In the genomic region with DNA sequence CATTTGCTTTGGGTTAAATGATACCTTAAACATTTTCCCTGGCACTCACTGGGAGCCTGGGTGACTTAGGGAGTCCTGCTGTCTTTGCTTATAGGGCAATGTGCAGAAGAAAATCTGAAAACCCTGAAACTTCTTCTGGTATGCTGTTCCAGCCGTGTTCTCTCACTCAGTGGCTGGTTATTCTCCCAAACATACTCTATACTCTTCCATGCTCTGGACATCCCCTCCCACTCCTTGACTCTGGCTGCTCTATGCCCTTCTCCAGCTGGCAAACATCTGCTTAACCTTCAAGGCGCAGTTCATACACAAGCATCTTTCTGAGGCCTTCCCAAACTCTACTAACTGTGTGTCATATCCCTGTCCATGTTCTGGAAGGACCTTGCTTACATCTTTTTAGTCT, we compare ENCODE assay signal across 14 mouse cellular contexts.
DNase-seq lines count a peak whose midpoint lies in the region; ATAC-seq and TF ChIP-seq lines count a peak whose summit lies in the region.
"Had no signal": no experiment of that assay in that cellular context is flagged by ENCODE, and none has a peak within 500 bp of the region (broad histone marks: within the 10 kb centered on the region; RNA-seq: fewer than 3 reads in every experiment).

No protein-coding gene starts in this region.

- H3K4me2 ChIP-seq in kidney, embryonic 16.5 days (replicated peaks; ENCODE audit: low read depth, low read length) = peak overlapping the region; percentile 44
- peak overlapping the region; percentile 17; the same call in 1 of the 2 replicates for H3K4me2 ChIP-seq in embryonic facial prominence, embryonic 14.5 days (ENCODE audit: low read depth, low read length)
- H3K4me2 ChIP-seq in limb, embryonic 15.5 days = no peak overlapping the region
- H3K4me2 ChIP-seq: liver, embryonic 12.5 days had no signal

- no peaks in the 10 kb centered on the region for H3K36me3 ChIP-seq in kidney, embryonic 16.5 days (ENCODE audit: insufficient read depth, low read length)
- H3K36me3 ChIP-seq in embryonic facial prominence, embryonic 14.5 days (ENCODE audit: control insufficient read depth, insufficient read depth, low read length) = no peaks in the 10 kb centered on the region
- H3K36me3 ChIP-seq in limb, embryonic 15.5 days = no peaks in the 10 kb centered on the region
- H3K36me3 ChIP-seq: heart, embryonic 10.5 days; liver, embryonic 12.5 days had no signal

- no peak for DNase-seq in kidney, postnatal 14 days
- DNase-seq in embryonic facial prominence, embryonic 14.5 days (ENCODE audit: low spot score) = peak; percentile 14
- DNase-seq in forelimb bud, embryonic 11.5 days (ENCODE audit: low read depth, low spot score) = peak; percentile 17
- DNase-seq in urinary bladder, adult 2 months (ENCODE audit: low spot score) = no peak
- DNase-seq in left cerebral cortex, adult 2 months (ENCODE audit: extremely low spot score in 1 of 2, low spot score in 2 of 2) = no peak
- no peak for DNase-seq in adrenal gland, adult 2 months
- DNase-seq: cerebellum, adult 18-20 months; thymus, postnatal 25 days had no signal

- 0 out of 2 replicates have a peak overlapping the region, but pooled peaks have one; percentile 60 for H3K9ac ChIP-seq in kidney, embryonic 16.5 days (replicated peaks; ENCODE audit: low read length)
- no peak overlapping the region for H3K9ac ChIP-seq in embryonic facial prominence, embryonic 14.5 days (ENCODE audit: low read depth, low read length)
- no peak overlapping the region for H3K9ac ChIP-seq in limb, embryonic 15.5 days
- H3K9ac ChIP-seq: liver, embryonic 12.5 days had no signal

- TF ChIP-seq CTCF in left cerebral cortex, adult 2 months (IDR thresholded peaks at IDR 0.05) = no peak

- 0 out of 2 replicates have a peak overlapping the region, but pooled peaks have one; percentile 12 for H3K4me3 ChIP-seq in kidney, embryonic 16.5 days (ENCODE audit: low read length)
- no peak overlapping the region for H3K4me3 ChIP-seq in embryonic facial prominence, embryonic 14.5 days (ENCODE audit: low read depth, low read length)
- no peak overlapping the region for H3K4me3 ChIP-seq in limb, embryonic 15.5 days
- no peak overlapping the region for H3K4me3 ChIP-seq in left cerebral cortex, adult 2 months
- H3K4me3 ChIP-seq: heart, embryonic 10.5 days; layer of hippocampus, adult 2 months; liver, embryonic 12.5 days had no signal

- intact Hi-C loops in left cerebral cortex, adult 2 months (cut with DNase I) = no loop called here

- no peaks in the 10 kb centered on the region for H3K27me3 ChIP-seq in kidney, embryonic 16.5 days (ENCODE audit: insufficient read depth, low read length)
- H3K27me3 ChIP-seq in embryonic facial prominence, embryonic 14.5 days (replicated peaks; ENCODE audit: control insufficient read depth, insufficient read depth, low read length) = no peaks in the 10 kb centered on the region
- no peaks in the 10 kb centered on the region for H3K27me3 ChIP-seq in limb, embryonic 15.5 days
- H3K27me3 ChIP-seq: liver, embryonic 12.5 days had no signal

- H3K4me1 ChIP-seq in kidney, embryonic 16.5 days (ENCODE audit: insufficient read depth, low read length) = peaks cover 40% of the 10 kb centered on the region
- H3K4me1 ChIP-seq in embryonic facial prominence, embryonic 14.5 days (ENCODE audit: control insufficient read depth, insufficient read depth, low read length) = 0 out of 2 replicates have a peak, but pooled peaks cover 8% of the 10 kb centered on the region
- peaks cover 14% of the 10 kb centered on the region for H3K4me1 ChIP-seq in limb, embryonic 15.5 days

- no peaks in the 10 kb centered on the region for H3K9me3 ChIP-seq in kidney, embryonic 16.5 days (ENCODE audit: low read length)
- no peaks in the 10 kb centered on the region for H3K9me3 ChIP-seq in embryonic facial prominence, embryonic 14.5 days (ENCODE audit: control insufficient read depth, low read length)
- H3K9me3 ChIP-seq in limb, embryonic 15.5 days = no peaks in the 10 kb centered on the region
- H3K9me3 ChIP-seq: heart, embryonic 10.5 days; liver, embryonic 12.5 days had no signal

- ATAC-seq in kidney, embryonic 16.5 days (ENCODE audit: low FRiP score, low TSS enrichment) = peak; percentile 27; the same call in 1 of the 2 replicates
- ATAC-seq in embryonic facial prominence, embryonic 14.5 days (ENCODE audit: low read depth) = no peak
- no peak for ATAC-seq in limb, embryonic 15.5 days (ENCODE audit: insufficient number of reproducible peaks, low FRiP score, low TSS enrichment, low read depth)
- ATAC-seq: hindbrain, embryonic 16.5 days; liver, embryonic 12.5 days had no signal

- peak overlapping the region; percentile 97 for H3K27ac ChIP-seq in kidney, embryonic 16.5 days (ENCODE audit: low read length)
- H3K27ac ChIP-seq in embryonic facial prominence, embryonic 14.5 days (replicated peaks; ENCODE audit: low read depth, low read length) = peak overlapping the region; percentile 56
- peak overlapping the region; percentile 70 for H3K27ac ChIP-seq in limb, embryonic 15.5 days
- H3K27ac ChIP-seq in left cerebral cortex, adult 2 months = no peak overlapping the region
- H3K27ac ChIP-seq: layer of hippocampus, adult 2 months; liver, embryonic 12.5 days had no signal

- 41% methylated on average over 2 of the region's 2 CpGs for WGBS in kidney, embryonic 16.5 days
- WGBS in embryonic facial prominence, embryonic 14.5 days = 55% methylated on average over 2 of the region's 2 CpGs
- 43% methylated on average over 2 of the region's 2 CpGs for WGBS in limb, embryonic 15.5 days

Comparison
In these comparisons a context has a peak if more than half of its experiments do, and no peak if none do; other contexts are left out.
1. DNase-seq: peak in embryonic facial prominence, embryonic 14.5 days (single experiment) and forelimb bud, embryonic 11.5 days (single experiment); none in kidney, postnatal 14 days (single experiment), urinary bladder, adult 2 months (single experiment), left cerebral cortex, adult 2 months (0 of 2) and adrenal gland, adult 2 months (single experiment).